In genomic region chr7:44588338-44588737, GRCm38 (mm10) we compare ENCODE assay signal across 10 mouse cellular contexts. TPM values are rescaled to one million over a fixed set of nuclear protein-coding genes. Genes with fewer than 3 reads are reported as not detected.
DNase-seq lines count a peak whose midpoint lies in the region; ATAC-seq and TF ChIP-seq lines count a peak whose summit lies in the region.
"Had no signal": no experiment of that assay in that cellular context is flagged by ENCODE, and none has a peak within 500 bp of the region (broad histone marks: within the 10 kb centered on the region; RNA-seq: fewer than 3 reads in every experiment).

No protein-coding gene starts in this region.

- WGBS in heart, postnatal 0 days = 11% methylated on average over 12 of the region's 12 CpGs
- 7% methylated on average over 12 of the region's 12 CpGs for WGBS in hindbrain, embryonic 16.5 days
- WGBS in midbrain, embryonic 15.5 days = 13% methylated on average over 12 of the region's 12 CpGs

- peaks cover 12% of the 10 kb centered on the region for H3K4me1 ChIP-seq in heart, postnatal 0 days (ENCODE audit: control insufficient read depth, insufficient read depth)
- peaks cover 40% of the 10 kb centered on the region for H3K4me1 ChIP-seq in hindbrain, embryonic 16.5 days (ENCODE audit: control insufficient read depth, insufficient read depth, low read depth, low read length)
- H3K4me1 ChIP-seq in midbrain, embryonic 15.5 days = peaks cover 59% of the 10 kb centered on the region

- DNase-seq in heart, postnatal 0 days (ENCODE audit: low spot score) = no peak
- no peak for DNase-seq in heart, adult 11 months
- peak; percentile 41 to 49 for DNase-seq in cerebellum, postnatal 36 days
- DNase-seq in layer of hippocampus, adult 11-12 months (ENCODE audit: low spot score) = no peak
- DNase-seq in natural killer cell, adult 2 months (ENCODE audit: low spot score in 2 of 2) = no peak

- ATAC-seq in heart, postnatal 0 days (ENCODE audit: insufficient read depth, low read depth) = no peak
- no peak for ATAC-seq in hindbrain, embryonic 16.5 days
- ATAC-seq in midbrain, embryonic 15.5 days (replicated peaks) = no peak
- no peak for ATAC-seq in erythroblast, adult 5-6 weeks (replicated peaks; ENCODE audit: low FRiP score, poor library complexity, severe bottlenecking)

- peaks cover 84% of the 10 kb centered on the region for H3K27me3 ChIP-seq in heart, postnatal 0 days (ENCODE audit: control insufficient read depth, insufficient read depth, low read length)
- no peaks in the 10 kb centered on the region for H3K27me3 ChIP-seq in hindbrain, embryonic 16.5 days (replicated peaks; ENCODE audit: control insufficient read depth, insufficient read depth, low read length)
- H3K27me3 ChIP-seq in midbrain, embryonic 15.5 days (replicated peaks) = peaks cover 13% of the 10 kb centered on the region

- H3K27ac ChIP-seq in heart, postnatal 0 days (ENCODE audit: low read depth) = no peak overlapping the region
- no peak overlapping the region for H3K27ac ChIP-seq in hindbrain, embryonic 16.5 days (ENCODE audit: low read depth, low read length)
- peak overlapping the region; percentile 40 for H3K27ac ChIP-seq in midbrain, embryonic 15.5 days

- H3K9me3 ChIP-seq in heart, postnatal 0 days (replicated peaks; ENCODE audit: control insufficient read depth, low read length) = no peaks in the 10 kb centered on the region
- no peaks in the 10 kb centered on the region for H3K9me3 ChIP-seq in hindbrain, embryonic 16.5 days (ENCODE audit: control insufficient read depth, low read length)
- no peaks in the 10 kb centered on the region for H3K9me3 ChIP-seq in midbrain, embryonic 15.5 days

- TF ChIP-seq CTCF in heart, postnatal 0 days (IDR thresholded peaks at IDR 0.05; ENCODE audit: low read depth) = no peak

- no peak overlapping the region for H3K9ac ChIP-seq in heart, postnatal 0 days (replicated peaks; ENCODE audit: low read depth, low read length)
- peak overlapping the region; percentile 63 for H3K9ac ChIP-seq in hindbrain, embryonic 16.5 days (ENCODE audit: low read depth, low read length)
- H3K9ac ChIP-seq in midbrain, embryonic 15.5 days = peak overlapping the region; percentile 40

- TF ChIP-seq EP300 in heart, postnatal 0 days (IDR thresholded peaks at IDR 0.05; ENCODE audit: low read depth) = no peak

- peak overlapping the region; percentile 61; the same call in 1 of the 2 replicates for H3K4me2 ChIP-seq in heart, postnatal 0 days (ENCODE audit: low read depth, low read length)
- H3K4me2 ChIP-seq in hindbrain, embryonic 16.5 days (ENCODE audit: low read length) = peak overlapping the region; percentile 91
- peak overlapping the region; percentile 97 for H3K4me2 ChIP-seq in midbrain, embryonic 15.5 days

- no peak overlapping the region for H3K4me3 ChIP-seq in heart, postnatal 0 days (ENCODE audit: low read depth, low read length)
- peak overlapping the region; percentile 72 for H3K4me3 ChIP-seq in hindbrain, embryonic 16.5 days (ENCODE audit: low read length)
- peak overlapping the region; percentile 75 for H3K4me3 ChIP-seq in midbrain, embryonic 15.5 days

- no peaks in the 10 kb centered on the region for H3K36me3 ChIP-seq in heart, postnatal 0 days (replicated peaks; ENCODE audit: control insufficient read depth, insufficient read depth, low read length)
- no peaks in the 10 kb centered on the region for H3K36me3 ChIP-seq in hindbrain, embryonic 16.5 days (ENCODE audit: control insufficient read depth, insufficient read depth, low read length)
- H3K36me3 ChIP-seq in midbrain, embryonic 15.5 days (replicated peaks) = no peaks in the 10 kb centered on the region

RNA-seq across cellular contexts. Expression of gene Kcnc3, which starts 2.1 kb away (rescaled TPM):
- total RNA-seq in heart, postnatal 0 days (2014; rRNA removed; ENCODE audit: low replicate concordance) = not detected in 2 replicates
- not detected in 2 replicates for polyA plus RNA-seq in heart, postnatal 0 days (2015; fragmentation: Nextera tagmentation; extraction: Ambion mirVana)
- 6.4 and 8.5 TPM in 2 replicates for polyA plus RNA-seq in hindbrain, embryonic 16.5 days (2015; fragmentation: Nextera tagmentation; extraction: Ambion mirVana)
- polyA plus RNA-seq in midbrain, embryonic 15.5 days (2015; fragmentation: Nextera tagmentation; extraction: Ambion mirVana) = 5.8 and 8.0 TPM in 2 replicates
- not detected in 2 replicates for total RNA-seq in erythroblast, adult 5-6 weeks (2015; ENCODE audit: low replicate concordance)
- 0.42 TPM in 1 of 2 replicates, not detected in the other for total RNA-seq in erythroblast, adult 5-6 weeks (2017; ENCODE audit: low replicate concordance)

RNA-seq across cellular contexts. Expression of gene Napsa, which starts 16.2 kb away (rescaled TPM):
- total RNA-seq in heart, postnatal 0 days (2014; rRNA removed; ENCODE audit: low replicate concordance) = 1.2 TPM in 1 of 2 replicates, not detected in the other
- 0.65 and 0.81 TPM in 2 replicates for polyA plus RNA-seq in heart, postnatal 0 days (2015; fragmentation: Nextera tagmentation; extraction: Ambion mirVana)
- 1.1 and 1.6 TPM in 2 replicates for polyA plus RNA-seq in hindbrain, embryonic 16.5 days (2015; fragmentation: Nextera tagmentation; extraction: Ambion mirVana)
- 1.1 and 1.4 TPM in 2 replicates for polyA plus RNA-seq in midbrain, embryonic 15.5 days (2015; fragmentation: Nextera tagmentation; extraction: Ambion mirVana)
- 66.9 TPM in 2 replicates for total RNA-seq in erythroblast, adult 5-6 weeks (2015; ENCODE audit: low replicate concordance)
- total RNA-seq in erythroblast, adult 5-6 weeks (2017; ENCODE audit: low replicate concordance) = 18.0 and 26.1 TPM in 2 replicates
- total RNA-seq: left cerebral cortex, adult 8-10 months had no signal

RNA-seq across cellular contexts. Expression of gene Nr1h2, which starts 34.6 kb away (rescaled TPM):
- 60.9 and 70.3 TPM in 2 replicates for total RNA-seq in heart, postnatal 0 days (2014; rRNA removed; ENCODE audit: low replicate concordance)
- 50.1 and 51.3 TPM in 2 replicates for polyA plus RNA-seq in heart, postnatal 0 days (2015; fragmentation: Nextera tagmentation; extraction: Ambion mirVana)
- polyA plus RNA-seq in hindbrain, embryonic 16.5 days (2015; fragmentation: Nextera tagmentation; extraction: Ambion mirVana) = 62.0 and 66.1 TPM in 2 replicates
- polyA plus RNA-seq in midbrain, embryonic 15.5 days (2015; fragmentation: Nextera tagmentation; extraction: Ambion mirVana) = 61.1 and 66.6 TPM in 2 replicates
- total RNA-seq in erythroblast, adult 5-6 weeks (2015; ENCODE audit: low replicate concordance) = 34.4 and 41.8 TPM in 2 replicates
- 32.0 and 41.0 TPM in 2 replicates for total RNA-seq in erythroblast, adult 5-6 weeks (2017; ENCODE audit: low replicate concordance)

RNA-seq across cellular contexts. Expression of gene Pold1, which starts 39.7 kb away (rescaled TPM):
- total RNA-seq in heart, postnatal 0 days (2014; rRNA removed; ENCODE audit: low replicate concordance) = 36.1 and 41.8 TPM in 2 replicates
- polyA plus RNA-seq in heart, postnatal 0 days (2015; fragmentation: Nextera tagmentation; extraction: Ambion mirVana) = 18.3 and 18.9 TPM in 2 replicates
- 20.5 and 26.3 TPM in 2 replicates for polyA plus RNA-seq in hindbrain, embryonic 16.5 days (2015; fragmentation: Nextera tagmentation; extraction: Ambion mirVana)
- polyA plus RNA-seq in midbrain, embryonic 15.5 days (2015; fragmentation: Nextera tagmentation; extraction: Ambion mirVana) = 23.8 and 25.3 TPM in 2 replicates
- 21.3 and 26.5 TPM in 2 replicates for total RNA-seq in erythroblast, adult 5-6 weeks (2015; ENCODE audit: low replicate concordance)
- 16.2 and 29.3 TPM in 2 replicates for total RNA-seq in erythroblast, adult 5-6 weeks (2017; ENCODE audit: low replicate concordance)

RNA-seq across cellular contexts. Expression of gene Spib, which starts 56.5 kb away (rescaled TPM):
- 1.2 and 2.6 TPM in 2 replicates for total RNA-seq in heart, postnatal 0 days (2014; rRNA removed; ENCODE audit: low replicate concordance)
- polyA plus RNA-seq in heart, postnatal 0 days (2015; fragmentation: Nextera tagmentation; extraction: Ambion mirVana) = 0.11 and 0.12 TPM in 2 replicates
- not detected in 2 replicates for polyA plus RNA-seq in hindbrain, embryonic 16.5 days (2015; fragmentation: Nextera tagmentation; extraction: Ambion mirVana)
- 0.05 TPM in 1 of 2 replicates, not detected in the other for polyA plus RNA-seq in midbrain, embryonic 15.5 days (2015; fragmentation: Nextera tagmentation; extraction: Ambion mirVana)
- 1.7 and 1.9 TPM in 2 replicates for total RNA-seq in erythroblast, adult 5-6 weeks (2015; ENCODE audit: low replicate concordance)
- 1.9 and 2.6 TPM in 2 replicates for total RNA-seq in erythroblast, adult 5-6 weeks (2017; ENCODE audit: low replicate concordance)
- total RNA-seq: common myeloid progenitor, adult 5-6 weeks had no signal

Comparison
In these comparisons a context has a peak if more than half of its experiments do, and no peak if none do; other contexts are left out.
1. DNase-seq: peak in cerebellum, postnatal 36 days (2 of 2); none in heart, postnatal 0 days (single experiment), heart, adult 11 months (single experiment), layer of hippocampus, adult 11-12 months (single experiment) and natural killer cell, adult 2 months (0 of 2).
2. Peak in every context shown above with its lines, with median percentiles within 50 percentile points of each other: H3K4me2 ChIP-seq.